Mouse (Mus musculus) natural killer cell, adult 2 months (primary cell): ENCODE results near the gene Jsrp1.
A peak's percentile ranks its signal among the peaks of the same experiment; 100 is the strongest.

Experiments
- DNase-seq, 2 experiments: peaks; one replicate each; pipeline ENCODE4 v3.0.0; 2022; ENCODE audit warnings: low spot score in 2 of 2

The Jsrp1 gene

GRCm38 (mm10) chr10:80810084-80810483 is 3.2 kb downstream of the Jsrp1 start:
- no peak for DNase-seq

DNA sequence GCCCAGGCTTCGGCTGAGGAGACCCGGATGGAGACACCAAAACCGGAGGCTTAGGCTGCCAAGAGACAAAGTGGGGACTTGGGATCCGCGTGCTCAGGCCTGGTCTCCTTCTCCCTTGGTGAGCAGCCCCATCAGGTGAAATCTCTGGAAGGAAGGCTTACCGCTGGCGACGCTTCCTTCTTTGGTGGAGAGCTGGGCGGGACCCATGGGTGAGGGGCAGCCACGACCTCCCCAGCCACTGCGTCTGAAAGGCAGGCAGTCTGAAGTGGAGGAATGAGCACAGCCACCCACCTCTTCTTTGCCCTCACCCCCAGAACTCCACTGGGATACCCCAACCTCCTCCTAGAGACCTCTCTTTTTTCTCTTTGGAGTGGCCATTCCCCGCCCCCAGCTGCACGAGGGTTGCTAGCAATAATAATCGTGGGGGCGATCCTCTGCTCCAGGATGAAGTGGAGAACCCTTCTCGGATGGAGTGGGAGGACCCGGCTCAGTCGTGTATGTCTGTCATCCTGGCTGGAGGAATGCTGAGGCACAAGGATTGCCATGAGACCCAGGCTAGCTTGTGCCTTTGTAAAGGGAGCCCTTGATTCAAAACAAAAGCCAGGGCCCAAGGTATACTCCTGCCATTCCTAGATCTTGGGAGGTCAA is 4.2 kb downstream of the Jsrp1 start:
- DNase-seq: no peak

DNA sequence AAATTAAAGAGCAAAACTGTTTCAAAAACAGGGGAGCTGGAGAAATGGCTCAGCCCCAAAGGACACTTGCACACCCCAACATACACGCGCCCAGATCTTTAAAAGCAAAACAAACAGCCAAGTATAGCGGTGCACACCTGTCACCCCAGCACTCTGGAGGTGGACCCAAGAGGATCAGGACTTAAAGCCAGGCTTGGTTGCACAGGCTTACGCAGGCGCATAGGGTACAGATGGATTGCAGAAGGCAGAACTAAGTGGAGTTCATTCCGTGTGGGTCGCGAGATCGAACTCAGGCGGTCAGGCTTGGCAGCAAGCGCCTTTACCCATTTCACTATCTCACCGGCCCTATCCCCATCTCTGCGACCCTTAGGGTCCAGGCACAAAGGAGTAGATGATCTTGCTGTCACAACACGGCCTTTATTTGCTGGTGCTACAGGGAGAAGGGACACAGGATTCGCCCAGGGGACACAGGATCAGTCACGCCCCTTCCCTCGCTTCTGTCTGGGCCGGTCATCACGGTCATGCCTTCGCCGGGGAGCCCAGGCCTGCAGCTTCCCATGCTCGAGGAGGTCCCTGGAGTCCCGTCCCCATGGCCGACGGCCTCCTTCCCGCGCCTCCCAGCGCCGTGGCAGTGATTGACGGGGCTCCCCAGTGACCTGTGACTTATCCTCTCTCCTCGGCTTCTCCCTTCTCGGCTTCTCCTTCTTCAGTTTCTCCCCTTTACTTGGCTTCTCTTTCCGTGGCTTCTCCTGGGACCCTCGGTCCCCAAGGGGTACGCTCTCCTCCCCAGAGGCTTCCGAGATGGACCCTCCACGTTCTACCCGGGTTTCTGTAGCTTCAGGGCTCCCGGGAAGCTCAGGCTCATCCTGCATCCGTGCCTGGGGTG is 5.0 kb downstream of the Jsrp1 start:
- DNase-seq: no peak

GRCm38 (mm10) chr10:80807057-80807627 is 6.2 kb downstream of the Jsrp1 start:
- DNase-seq: peak; percentile 37 to 43

GRCm38 (mm10) chr10:80806341-80807056 is 6.8 kb downstream of the Jsrp1 start:
- DNase-seq: no peak

GRCm38 (mm10) chr10:80805925-80806324 is 7.4 kb downstream of the Jsrp1 start:
- DNase-seq: peak; percentile 57 to 70

DNA sequence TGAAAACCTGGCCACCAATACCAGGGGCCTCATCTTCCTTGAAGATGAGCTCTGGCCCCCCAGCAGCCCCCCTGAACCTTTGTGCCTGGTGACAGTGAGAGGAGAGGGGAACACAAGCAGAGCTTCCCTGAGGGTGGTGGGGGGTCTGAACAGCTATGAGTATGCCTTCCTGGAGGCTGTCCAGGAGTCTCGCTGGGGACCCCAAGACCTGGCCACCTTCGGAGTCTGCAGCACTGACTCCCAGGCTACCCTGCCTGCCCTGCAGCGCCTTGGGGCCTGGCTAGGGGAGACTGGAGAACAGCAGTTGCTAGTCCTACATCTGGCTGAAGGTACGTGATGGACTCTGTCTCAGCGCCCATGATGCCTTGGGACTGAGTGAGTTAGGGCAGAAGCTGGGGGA is 8.0 kb downstream of the Jsrp1 start:
- DNase-seq: no peak

DNA sequence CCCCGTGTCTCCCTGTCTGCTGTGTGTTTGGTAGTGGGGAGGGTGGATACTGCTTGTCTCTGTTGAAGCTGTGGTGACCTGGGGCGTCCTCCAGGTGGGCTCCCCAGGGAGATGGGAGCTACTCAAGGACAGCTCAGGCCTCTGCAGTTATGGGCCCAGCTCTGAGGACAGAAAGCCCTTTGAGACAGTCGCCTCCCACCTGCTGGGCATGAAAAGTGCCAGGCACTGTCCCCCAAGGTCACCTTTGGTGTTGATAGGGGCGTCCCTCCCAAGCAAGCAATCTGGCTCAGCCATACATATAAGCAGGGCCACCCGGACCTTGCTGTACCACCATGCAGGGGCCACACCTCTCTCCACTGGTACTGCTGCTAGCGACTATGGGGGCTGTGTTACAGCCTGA is 8.4 kb downstream of the Jsrp1 start, which contains the start of gene Amh:
Gene Amh (plus strand): TSS at position 328 of the 400 bp plus-strand sequence.
- no peak for DNase-seq

- no peak for DNase-seq
Measured at GRCm38 (mm10) chr10:80804340-80804739, 9.0 kb downstream of the Jsrp1 start.

- DNase-seq: no peak
Measured at GRCm38 (mm10) chr10:80802996-80803395, 10.3 kb downstream of the Jsrp1 start.

- no peak for DNase-seq
Measured at GRCm38 (mm10) chr10:80802204-80802912, 10.9 kb downstream of the Jsrp1 start.

DNA sequence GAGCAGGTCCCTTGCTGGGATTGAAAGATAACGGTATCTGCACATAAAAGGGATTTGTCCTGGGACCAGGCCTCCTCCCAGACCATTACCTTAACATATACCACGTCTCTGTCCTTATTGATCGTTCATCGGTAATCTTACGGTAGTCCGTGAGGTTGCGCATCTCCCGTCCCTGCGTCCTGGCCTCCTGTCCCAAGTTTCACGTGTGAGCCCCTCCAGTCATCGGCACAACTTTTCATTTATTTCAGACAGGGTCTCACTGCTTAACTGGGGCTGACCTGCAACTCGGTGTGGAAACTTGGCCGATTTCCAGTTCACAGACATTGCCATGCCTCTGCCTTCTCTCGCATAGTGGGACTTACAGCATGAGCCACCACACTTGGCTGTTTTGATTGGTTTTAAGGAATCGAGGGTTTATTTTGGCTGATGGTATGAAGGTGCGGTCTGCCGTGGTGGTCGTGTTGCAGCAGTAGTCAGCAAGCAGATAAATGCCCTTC is 14.2 kb downstream of the Jsrp1 start:
- no peak for DNase-seq

DNA sequence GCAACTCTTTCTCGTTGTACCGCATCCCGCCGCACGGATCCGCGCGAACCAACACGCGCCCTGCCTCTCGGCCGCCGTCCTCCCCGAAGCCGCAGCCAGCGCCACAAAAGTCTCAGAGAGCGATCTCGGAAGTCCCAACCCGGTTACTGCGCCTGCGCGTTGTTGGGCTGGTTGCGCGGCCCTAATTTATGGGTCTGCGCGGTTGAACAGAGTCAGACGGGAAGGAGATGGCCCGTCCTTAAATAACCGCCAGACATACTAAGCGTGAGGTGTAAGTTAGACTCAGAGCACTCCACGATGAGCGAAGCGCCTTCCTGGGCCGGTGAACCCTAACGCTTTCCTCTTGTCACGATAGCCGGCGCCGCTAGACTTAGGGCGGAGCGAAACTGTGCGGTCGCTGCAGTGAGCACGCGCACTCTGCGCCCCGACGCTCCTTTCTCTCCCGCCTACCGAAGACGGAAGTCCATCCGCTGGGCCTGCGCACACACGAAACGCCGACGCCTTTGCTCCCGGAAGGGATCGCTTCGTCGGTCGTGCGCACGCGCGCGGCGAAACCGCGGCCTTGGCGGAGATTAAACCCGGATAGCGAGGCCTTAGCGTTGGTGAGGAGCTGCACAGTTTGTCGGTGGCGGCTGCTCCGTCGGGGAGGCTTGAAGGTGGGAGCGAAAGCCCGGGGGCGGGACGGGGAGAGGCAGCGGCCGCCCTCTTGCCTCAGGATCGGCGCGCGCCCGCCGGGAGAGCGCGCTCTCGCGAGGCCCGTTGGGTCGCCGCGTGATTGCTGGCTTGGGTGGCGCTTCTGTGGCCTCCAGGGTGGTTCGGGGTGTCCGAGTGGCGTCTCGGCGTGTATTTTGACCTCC is 14.9 kb downstream of the Jsrp1 start, which contains the start of the genes Sf3a2 and Plekhj1:
Gene Sf3a2 (plus strand): TSS at position 49 of the 857 bp plus-strand sequence.
Gene Plekhj1 (minus strand): TSS at position 477 of the 857 bp plus-strand sequence.
- peak; percentile 95 for DNase-seq

DNA sequence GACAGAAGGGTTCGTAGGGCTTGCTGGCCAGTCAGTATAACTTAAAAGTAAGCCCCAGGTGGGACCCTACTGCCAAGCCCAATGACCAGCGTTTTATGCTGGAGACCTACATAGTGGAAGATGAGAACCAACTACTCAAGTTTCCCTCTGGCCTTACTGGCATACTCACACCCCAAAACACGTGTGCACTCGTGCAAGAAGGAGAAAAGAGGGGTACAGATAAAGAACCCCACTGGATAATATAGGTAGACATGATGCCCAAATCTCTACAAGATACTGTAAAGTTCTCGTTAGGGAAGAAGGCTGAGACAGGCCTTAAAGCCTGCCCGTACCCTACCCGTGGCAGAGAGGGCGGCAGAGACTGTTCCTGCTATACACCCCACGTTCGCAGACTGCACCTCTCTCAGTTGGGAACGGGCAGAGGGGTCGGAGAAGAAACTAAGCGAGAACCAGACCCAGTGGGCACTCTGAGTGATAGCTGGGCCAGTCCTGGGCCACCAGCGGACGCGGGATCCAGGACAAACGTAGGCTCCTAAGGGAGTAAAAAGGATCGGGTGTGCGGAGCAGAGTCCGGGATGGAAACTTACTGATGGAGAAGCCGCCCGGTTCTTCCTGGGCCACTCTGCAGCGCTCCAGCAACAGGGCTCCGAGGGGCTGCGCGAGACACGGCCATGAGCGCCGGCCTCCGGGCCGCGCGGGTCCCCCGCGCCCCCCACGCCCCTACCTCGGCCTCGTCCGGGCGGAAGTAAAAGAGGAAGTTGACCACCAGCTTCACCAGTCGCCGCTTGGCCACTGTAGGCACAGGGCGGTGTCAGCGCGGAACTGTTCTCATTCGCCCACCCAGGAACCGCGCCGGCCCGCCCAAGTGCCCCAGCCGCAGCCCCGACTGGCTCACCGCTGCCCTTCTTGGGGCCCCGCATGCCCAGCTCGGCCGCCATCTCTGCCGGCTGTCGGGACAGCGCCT is 15.8 kb downstream of the Jsrp1 start:
- DNase-seq: peak in 1 of 2 experiments; percentile 14

GRCm38 (mm10) chr10:80796307-80796848 is 16.9 kb downstream of the Jsrp1 start:
- no peak for DNase-seq

DNA sequence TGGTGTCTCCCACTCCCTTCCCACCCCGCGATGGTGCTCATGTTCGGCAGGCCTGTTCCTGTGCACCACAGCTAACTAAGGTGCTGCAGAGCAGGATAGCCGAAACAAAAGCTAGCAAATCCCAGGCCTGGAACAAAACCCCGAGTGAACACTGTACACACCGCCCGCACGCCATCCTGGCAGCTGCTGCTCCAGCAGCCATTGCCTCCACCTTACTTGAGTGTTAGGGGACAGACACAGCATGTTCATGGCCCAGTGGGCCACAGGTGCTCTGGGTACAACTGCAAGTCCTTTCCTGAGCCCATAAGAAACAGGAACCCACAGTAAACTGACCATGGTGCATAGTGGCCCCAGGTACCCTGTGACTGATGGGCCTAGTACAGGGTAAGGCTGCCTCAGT is 18.5 kb downstream of the Jsrp1 start:
- no peak for DNase-seq

DNA sequence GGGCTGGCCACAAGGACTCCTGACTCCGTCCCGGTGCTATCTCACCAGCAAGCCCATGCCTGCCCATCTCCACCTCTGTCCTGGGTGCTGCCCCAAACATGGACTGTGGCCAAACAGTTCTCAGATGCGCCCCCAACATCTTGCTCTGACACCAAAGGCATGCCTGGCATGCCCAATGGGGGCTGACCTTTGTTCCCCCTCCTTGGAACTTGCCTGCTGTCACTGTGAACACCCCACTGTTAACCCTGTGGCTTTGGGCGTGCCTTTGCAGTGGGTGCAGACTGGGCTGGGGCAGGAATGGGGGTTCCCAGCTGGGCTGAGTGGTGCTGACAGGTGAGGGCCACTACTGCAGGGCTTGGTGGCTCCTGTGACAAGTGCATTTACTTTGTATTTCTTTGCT is 19.5 kb downstream of the Jsrp1 start:
- DNase-seq: no peak

DNA sequence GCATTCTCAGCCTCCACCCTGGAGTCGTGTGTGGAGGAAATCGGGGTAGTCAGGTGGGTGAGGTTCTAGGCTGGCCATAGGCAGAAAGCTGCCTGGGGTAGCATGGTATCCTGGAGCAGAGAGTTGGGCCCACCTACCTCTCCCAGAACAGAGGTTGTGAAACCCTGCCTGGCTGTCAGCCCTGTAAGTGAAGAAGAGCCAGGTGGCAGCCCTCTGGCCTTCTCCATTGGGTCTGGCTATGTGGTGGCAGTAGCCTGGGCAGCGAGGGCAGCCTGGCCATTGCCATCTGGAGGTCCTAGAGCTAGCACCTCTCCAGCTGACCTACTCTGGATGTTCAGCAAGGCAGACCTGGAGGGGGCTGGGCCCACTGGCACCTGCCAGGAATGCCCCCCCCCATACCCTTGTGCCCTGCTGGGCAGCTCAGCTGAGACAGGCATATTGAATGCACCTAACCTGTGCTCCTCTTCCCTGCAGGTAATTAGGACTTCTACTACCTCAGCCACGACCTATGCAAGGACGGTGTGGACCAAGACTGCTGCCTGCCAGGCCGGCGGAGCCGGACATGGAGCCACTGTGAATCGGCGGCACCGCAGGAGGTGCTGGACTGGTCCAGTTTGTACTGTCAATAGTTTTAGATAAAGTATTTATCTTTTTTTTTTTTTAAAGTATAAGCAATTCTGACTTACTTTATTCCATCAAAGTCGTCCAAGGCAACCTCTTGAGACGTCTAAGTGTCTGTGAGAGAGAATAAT is 20.1 kb downstream of the Jsrp1 start:
- no peak for DNase-seq
